Mouse (Mus musculus): ENCODE measurements at regions not wholly inside any gene's neighbourhood (a gene's known extent, or its start where the extent isn't known, plus 50 kb on each side); places are given as distances from the start of the nearest gene placed in this dataset.

DNA sequence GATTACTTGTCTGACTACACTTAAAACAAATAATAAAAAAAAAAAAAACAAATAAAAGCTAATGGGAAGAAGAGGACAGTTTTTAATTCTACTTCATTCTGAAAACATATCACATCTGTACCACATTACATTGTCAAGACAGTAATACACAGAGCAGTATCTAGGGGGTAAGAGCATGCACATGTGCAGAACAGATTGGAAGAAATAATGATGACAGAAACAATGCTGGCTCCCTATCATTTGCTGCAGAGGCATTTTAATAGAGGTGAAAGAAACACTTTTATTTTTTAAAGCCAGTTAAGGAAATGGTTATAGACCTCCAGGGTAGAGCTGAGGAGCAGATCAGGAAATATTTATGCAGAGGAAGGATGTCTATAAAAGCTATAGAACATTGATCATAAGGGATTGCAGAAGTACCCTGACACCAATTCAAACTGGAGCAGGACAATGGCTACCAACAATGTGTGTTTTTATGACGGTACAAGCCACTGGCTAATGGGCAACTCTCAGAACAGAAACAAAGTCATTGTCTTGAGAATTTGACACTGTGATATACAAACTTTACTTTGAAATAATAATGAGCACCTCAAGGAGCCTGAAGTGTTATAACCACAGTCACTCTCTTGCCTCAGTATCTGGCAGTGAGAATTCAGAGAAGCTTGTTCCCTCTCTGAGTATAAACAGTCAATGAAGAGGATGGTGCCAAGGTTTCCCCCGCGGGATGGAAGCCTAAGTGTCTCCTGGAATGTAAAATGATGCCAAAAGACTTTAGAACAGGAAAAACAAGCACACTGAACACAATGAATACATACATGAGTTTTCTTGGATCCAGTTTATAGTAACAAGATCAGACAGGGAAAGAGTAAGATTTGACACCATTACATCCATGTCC lies 425.1 kb upstream of the Nova1 start:
- H3K9me3 ChIP-seq (ENCODE audit: control insufficient read depth, insufficient read depth, low read depth, low read length), result no peaks in the 10 kb centered on the region
- in situ Hi-C loops (cut with MboI; ENCODE audit: low sequenced_read_pairs in 2 of 2, unreplicated experiment in 2 of 2), result no loop called here
- DNase-seq (ENCODE audit: low read depth, low spot score), result no peak
- H3K4me1 ChIP-seq (ENCODE audit: control insufficient read depth in 2 of 2, insufficient read depth in 2 of 2, low read length in 2 of 2, poor library complexity in 1 of 2), result no peaks in the 10 kb centered on the region
- no peak overlapping the region for H3K9ac ChIP-seq (ENCODE audit: insufficient read depth, low read depth, low read length, poor library complexity, severe bottlenecking)
- H3K27ac ChIP-seq (ENCODE audit: insufficient read depth, low read depth, low read length, poor library complexity, severe bottlenecking), result no peak overlapping the region
- TF ChIP-seq CHD2 (IDR thresholded peaks at IDR 0.05; ENCODE audit: low read depth, low read length) (no peak), HCFC1 (IDR thresholded peaks at IDR 0.05; ENCODE audit: borderline replicate concordance, insufficient read depth, low read length) (no peak), MAFK (IDR thresholded peaks at IDR 0.05; ENCODE audit: insufficient read depth, low read depth, low read length) (no peak), ZNF384 (IDR thresholded peaks at IDR 0.05; ENCODE audit: low read depth, low read length) (no peak)
- H3K36me3 ChIP-seq (ENCODE audit: control insufficient read depth, insufficient read depth, low read length, poor library complexity, severe bottlenecking), result no peaks in the 10 kb centered on the region
- H3K4me3 ChIP-seq (ENCODE audit: insufficient read depth in 1 of 2, low read depth in 1 of 2, low read length in 2 of 2, poor library complexity in 1 of 2, severe bottlenecking in 1 of 2), result no peak overlapping the region

GRCm38 (mm10) chr12:47220016-47220415 lies 401.3 kb upstream of the Nova1 start:
- H3K9me3 ChIP-seq (ENCODE audit: control insufficient read depth, insufficient read depth, low read depth, low read length), result no peaks in the 10 kb centered on the region
- no peak for DNase-seq (ENCODE audit: low read depth, low spot score)
- no peak overlapping the region for H3K27ac ChIP-seq (ENCODE audit: insufficient read depth, low read depth, low read length, poor library complexity, severe bottlenecking)
- TF ChIP-seq ZC3H11A (IDR thresholded peaks at IDR 0.05; ENCODE audit: borderline replicate concordance, low read depth, low read length) (no peak), CHD2 (IDR thresholded peaks at IDR 0.05; ENCODE audit: low read depth, low read length) (no peak), MAFK (IDR thresholded peaks at IDR 0.05; ENCODE audit: insufficient read depth, low read depth, low read length) (no peak), ZNF384 (IDR thresholded peaks at IDR 0.05; ENCODE audit: low read depth, low read length) (no peak), HCFC1 (IDR thresholded peaks at IDR 0.05; ENCODE audit: borderline replicate concordance, insufficient read depth, low read length) (no peak)
- H3K4me1 ChIP-seq (ENCODE audit: control insufficient read depth in 2 of 2, insufficient read depth in 2 of 2, low read length in 2 of 2, poor library complexity in 1 of 2), result no peaks in the 10 kb centered on the region
- H3K4me3 ChIP-seq (ENCODE audit: insufficient read depth in 1 of 2, low read depth in 1 of 2, low read length in 2 of 2, poor library complexity in 1 of 2, severe bottlenecking in 1 of 2), result no peak overlapping the region
- in situ Hi-C loops (cut with MboI; ENCODE audit: low sequenced_read_pairs in 2 of 2, unreplicated experiment in 2 of 2), result no loop called here
- H3K9ac ChIP-seq (ENCODE audit: insufficient read depth, low read depth, low read length, poor library complexity, severe bottlenecking), result no peak overlapping the region
- no peaks in the 10 kb centered on the region for H3K36me3 ChIP-seq (ENCODE audit: control insufficient read depth, insufficient read depth, low read length, poor library complexity, severe bottlenecking)

- Histone ChIP-seq H3K9me3 (ENCODE audit: control insufficient read depth, insufficient read depth, low read depth, low read length) (no peaks in the 10 kb centered on the region), H3K36me3 (ENCODE audit: control insufficient read depth, insufficient read depth, low read length, poor library complexity, severe bottlenecking) (no peaks in the 10 kb centered on the region), H3K4me3 (ENCODE audit: insufficient read depth in 1 of 2, low read depth in 1 of 2, low read length in 2 of 2, poor library complexity in 1 of 2, severe bottlenecking in 1 of 2) (no peak overlapping the region), H3K4me1 (ENCODE audit: control insufficient read depth in 2 of 2, insufficient read depth in 2 of 2, low read length in 2 of 2, poor library complexity in 1 of 2) (no peaks in the 10 kb centered on the region), H3K27ac (ENCODE audit: insufficient read depth, low read depth, low read length, poor library complexity, severe bottlenecking) (no peak overlapping the region), H3K9ac (ENCODE audit: insufficient read depth, low read depth, low read length, poor library complexity, severe bottlenecking) (no peak overlapping the region)
- no peak for DNase-seq (ENCODE audit: low read depth, low spot score)
- in situ Hi-C loops (cut with MboI; ENCODE audit: low sequenced_read_pairs in 2 of 2, unreplicated experiment in 2 of 2), result no loop called here
- no peak for TF ChIP-seq CHD2 (IDR thresholded peaks at IDR 0.05; ENCODE audit: low read depth, low read length)
- TF ChIP-seq ZNF384 (IDR thresholded peaks at IDR 0.05; ENCODE audit: low read depth, low read length), result no peak
- no peak for TF ChIP-seq MAFK (IDR thresholded peaks at IDR 0.05; ENCODE audit: insufficient read depth, low read depth, low read length)
- no peak for TF ChIP-seq ZC3H11A (IDR thresholded peaks at IDR 0.05; ENCODE audit: borderline replicate concordance, low read depth, low read length)
- no peak for TF ChIP-seq HCFC1 (IDR thresholded peaks at IDR 0.05; ENCODE audit: borderline replicate concordance, insufficient read depth, low read length)
Measured at GRCm38 (mm10) chr12:47219340-47219739, 400.6 kb upstream of the Nova1 start.

GRCm38 (mm10) chr12:47211417-47212104 lies 392.8 kb upstream of the Nova1 start:
- no peak for DNase-seq (ENCODE audit: low read depth, low spot score)
- Histone ChIP-seq H3K4me3 (ENCODE audit: insufficient read depth in 1 of 2, low read depth in 1 of 2, low read length in 2 of 2, poor library complexity in 1 of 2, severe bottlenecking in 1 of 2) (no peak overlapping the region), H3K9ac (ENCODE audit: insufficient read depth, low read depth, low read length, poor library complexity, severe bottlenecking) (no peak overlapping the region), H3K36me3 (ENCODE audit: control insufficient read depth, insufficient read depth, low read length, poor library complexity, severe bottlenecking) (no peaks in the 10 kb centered on the region), H3K27ac (ENCODE audit: insufficient read depth, low read depth, low read length, poor library complexity, severe bottlenecking) (no peak overlapping the region), H3K9me3 (ENCODE audit: control insufficient read depth, insufficient read depth, low read depth, low read length) (no peaks in the 10 kb centered on the region), H3K4me1 (ENCODE audit: control insufficient read depth in 2 of 2, insufficient read depth in 2 of 2, low read length in 2 of 2, poor library complexity in 1 of 2) (no peaks in the 10 kb centered on the region)
- in situ Hi-C loops (cut with MboI; ENCODE audit: low sequenced_read_pairs in 2 of 2, unreplicated experiment in 2 of 2), result no loop called here
- TF ChIP-seq ZNF384 (IDR thresholded peaks at IDR 0.05; ENCODE audit: low read depth, low read length) (no peak), CHD2 (IDR thresholded peaks at IDR 0.05; ENCODE audit: low read depth, low read length) (no peak), MAFK (IDR thresholded peaks at IDR 0.05; ENCODE audit: insufficient read depth, low read depth, low read length) (no peak), HCFC1 (IDR thresholded peaks at IDR 0.05; ENCODE audit: borderline replicate concordance, insufficient read depth, low read length) (no peak), ZC3H11A (IDR thresholded peaks at IDR 0.05; ENCODE audit: borderline replicate concordance, low read depth, low read length) (no peak)

All from ES-E14 (cell line).